8 mouse cellular contexts compared by ENCODE assay signal in genomic region chr4:45526846-45527561, GRCm38 (mm10). TPM values are rescaled to one million over a fixed set of nuclear protein-coding genes. Genes with fewer than 3 reads are reported as not detected.
DNase-seq lines count a peak whose midpoint lies in the region; ATAC-seq and TF ChIP-seq lines count a peak whose summit lies in the region.

No protein-coding gene starts in this region.

- no peak for ATAC-seq in lung, embryonic 15.5 days (ENCODE audit: borderline replicate concordance, extremely low read depth, low FRiP score, low TSS enrichment)
- ATAC-seq in forebrain, embryonic 14.5 days = no peak
- no peak for ATAC-seq in limb, embryonic 15.5 days (ENCODE audit: insufficient number of reproducible peaks, low FRiP score, low TSS enrichment, low read depth)
- ATAC-seq in frontal cortex, adult (ENCODE audit: low TSS enrichment) = no peak

- H3K4me2 ChIP-seq in lung, embryonic 15.5 days = peak overlapping the region; percentile 98
- peak overlapping the region; percentile 78 for H3K4me2 ChIP-seq in forebrain, embryonic 14.5 days (ENCODE audit: low read length)
- peak overlapping the region; percentile 94 for H3K4me2 ChIP-seq in limb, embryonic 15.5 days

- peaks cover 33% of the 10 kb centered on the region for H3K4me1 ChIP-seq in lung, embryonic 15.5 days
- H3K4me1 ChIP-seq in lung, adult 2 months (ENCODE audit: control insufficient read depth, insufficient read depth, low read length) = peaks cover 18% of the 10 kb centered on the region
- peaks cover 35% of the 10 kb centered on the region for H3K4me1 ChIP-seq in forebrain, embryonic 14.5 days (ENCODE audit: control insufficient read depth, insufficient read depth, low read length)
- peaks cover 63% of the 10 kb centered on the region for H3K4me1 ChIP-seq in limb, embryonic 15.5 days
- H3K4me1 ChIP-seq in olfactory bulb, adult 2 months (ENCODE audit: control insufficient read depth, insufficient read depth, low read length) = peaks cover 21% of the 10 kb centered on the region

- H3K27ac ChIP-seq in lung, embryonic 15.5 days = no peak overlapping the region
- no peak overlapping the region for H3K27ac ChIP-seq in forebrain, embryonic 14.5 days (ENCODE audit: low read depth, low read length)
- no peak overlapping the region for H3K27ac ChIP-seq in limb, embryonic 15.5 days
- H3K27ac ChIP-seq in olfactory bulb, adult 2 months (ENCODE audit: insufficient read depth, low read depth, low read length) = no peak overlapping the region

- no peak overlapping the region for H3K9ac ChIP-seq in lung, embryonic 15.5 days
- peak overlapping the region; percentile 88 for H3K9ac ChIP-seq in forebrain, embryonic 14.5 days (ENCODE audit: low read length)
- H3K9ac ChIP-seq in limb, embryonic 15.5 days = no peak overlapping the region

- WGBS in lung, embryonic 15.5 days = 82% methylated on average over 2 of the region's 2 CpGs
- 80% methylated on average over 2 of the region's 2 CpGs for WGBS in lung, adult 2 months
- WGBS in forebrain, embryonic 14.5 days = 60% methylated on average over 2 of the region's 2 CpGs
- 70% methylated on average over 2 of the region's 2 CpGs for WGBS in limb, embryonic 15.5 days
- 64% methylated on average over 2 of the region's 2 CpGs for WGBS in olfactory bulb, adult 2 months

- peak overlapping the region; percentile 82 for H3K4me3 ChIP-seq in lung, embryonic 15.5 days
- H3K4me3 ChIP-seq in lung, adult 2 months (replicated peaks; ENCODE audit: extremely low read depth, low read depth, low read length) = no peak overlapping the region
- peak overlapping the region; percentile 85 for H3K4me3 ChIP-seq in forebrain, embryonic 14.5 days (ENCODE audit: low read depth, low read length)
- H3K4me3 ChIP-seq in limb, embryonic 15.5 days = no peak overlapping the region
- peak overlapping the region; percentile 65 for H3K4me3 ChIP-seq in olfactory bulb, adult 2 months (ENCODE audit: insufficient read depth, low read depth, low read length)

- DNase-seq in lung, adult 2 months = no peak
- DNase-seq in forebrain, embryonic 14.5 days (ENCODE audit: low spot score) = no peak
- DNase-seq in MN1 (ENCODE audit: low spot score) = no peak
- no peak for DNase-seq in adrenal gland, adult (ENCODE audit: inconsistent age in 2 of 2, low spot score in 1 of 2)

- no peaks in the 10 kb centered on the region for H3K9me3 ChIP-seq in lung, embryonic 15.5 days
- H3K9me3 ChIP-seq in forebrain, embryonic 14.5 days (replicated peaks; ENCODE audit: control insufficient read depth, low read length) = no peaks in the 10 kb centered on the region
- H3K9me3 ChIP-seq in limb, embryonic 15.5 days = no peaks in the 10 kb centered on the region

- H3K36me3 ChIP-seq in lung, embryonic 15.5 days = peaks cover 6% of the 10 kb centered on the region; the same call in 1 of the 2 replicates
- H3K36me3 ChIP-seq in forebrain, embryonic 14.5 days (ENCODE audit: control insufficient read depth, insufficient read depth, low read length) = 0 out of 2 replicates have a peak, but pooled peaks cover 6% of the 10 kb centered on the region
- H3K36me3 ChIP-seq in limb, embryonic 15.5 days = no peaks in the 10 kb centered on the region

- H3K27me3 ChIP-seq in lung, embryonic 15.5 days = no peaks in the 10 kb centered on the region
- H3K27me3 ChIP-seq in forebrain, embryonic 14.5 days (replicated peaks; ENCODE audit: control insufficient read depth, insufficient read depth, low read length) = no peaks in the 10 kb centered on the region
- no peaks in the 10 kb centered on the region for H3K27me3 ChIP-seq in limb, embryonic 15.5 days

- no peak for TF ChIP-seq CTCF in lung, adult 2 months (IDR thresholded peaks at IDR 0.05; ENCODE audit: insufficient read depth, low read length)
- TF ChIP-seq CTCF in olfactory bulb, adult 2 months (IDR thresholded peaks at IDR 0.05; ENCODE audit: insufficient read depth, low read depth, low read length) = no peak

- TF ChIP-seq POLR2A in lung, adult 2 months (IDR thresholded peaks at IDR 0.05; ENCODE audit: borderline replicate concordance, extremely low read depth, low read depth, low read length) = no peak
- no peak for TF ChIP-seq POLR2A in olfactory bulb, adult 2 months (IDR thresholded peaks at IDR 0.05; ENCODE audit: insufficient read depth, low read depth, low read length)

RNA-seq across cellular contexts. Expression of gene Shb, which starts 5.3 kb away (rescaled TPM):
- polyA plus RNA-seq in lung, embryonic 15.5 days (2015; fragmentation: Nextera tagmentation; extraction: Ambion mirVana) = 11.4 and 13.5 TPM in 2 replicates
- polyA plus RNA-seq in lung, adult 2 months (2012; rRNA removed) = 36.2 and 37.7 TPM in 2 replicates
- polyA plus RNA-seq in forebrain, embryonic 14.5 days (2014; fragmentation: Nextera tagmentation; extraction: Ambion mirVana) = 14.1 and 14.5 TPM in 2 replicates
- 6.8 and 9.6 TPM in 2 replicates for polyA plus RNA-seq in limb, embryonic 15.5 days (2015; fragmentation: Nextera tagmentation; extraction: Ambion mirVana)
- polyA plus RNA-seq in olfactory bulb, adult 2 months (2012; ENCODE audit: insufficient read depth, insufficient read length, low replicate concordance, missing spikeins) = not detected in 2 replicates

Comparison
In these comparisons a context has a peak if more than half of its experiments do, and no peak if none do; other contexts are left out.
1. H3K4me3 ChIP-seq: peak in lung, embryonic 15.5 days (single experiment), forebrain, embryonic 14.5 days (single experiment) and olfactory bulb, adult 2 months (single experiment); none in lung, adult 2 months (single experiment) and limb, embryonic 15.5 days (single experiment).
2. Peak in every context shown above with its lines, with median percentiles within 50 percentile points of each other: H3K4me2 ChIP-seq.